Mouse (Mus musculus): Measurements from ENCODE around the gene Gm10837. TPM values are rescaled to one million over a fixed set of nuclear protein-coding genes. Genes with fewer than 3 reads are reported as not detected.

Gm10837 gene
- total RNA-seq, 2 experiments from 2014 or later = not detected

GRCm38 (mm10) chr14:122465931-122466490 lies 24.4 kb upstream of the Gm10837 start:
- no peak for DNase-seq (ENCODE audit: extremely low spot score in 1 of 2, low spot score in 2 of 2)
- intact Hi-C loops (cut with DNase I) = loop anchor here (10.0 kb wide), 1 partner anchor 361 kb away; the partner anchor contains the start of gene Tm9sf2
- TF ChIP-seq CTCF (IDR thresholded peaks at IDR 0.05) = no peak
- no peak overlapping the region for H3K4me3 ChIP-seq
- no peak overlapping the region for H3K27ac ChIP-seq

- no peak for TF ChIP-seq CTCF (IDR thresholded peaks at IDR 0.05)
- no peak for DNase-seq (ENCODE audit: extremely low spot score in 1 of 2, low spot score in 2 of 2)
- Histone ChIP-seq H3K4me3 (no peak overlapping the region), H3K27ac (no peak overlapping the region)
- intact Hi-C loops (cut with DNase I) = loop anchor here (10.0 kb wide), 1 partner anchor 362 kb away; the partner anchor contains the start of gene Tm9sf2
Observed at GRCm38 (mm10) chr14:122466756-122467362, 23.5 kb upstream of the Gm10837 start.

GRCm38 (mm10) chr14:122467926-122468841 lies 22.2 kb upstream of the Gm10837 start:
- no peak for TF ChIP-seq CTCF (IDR thresholded peaks at IDR 0.05)
- no peak overlapping the region for H3K4me3 ChIP-seq
- DNase-seq (ENCODE audit: extremely low spot score in 1 of 2, low spot score in 2 of 2) = no peak
- intact Hi-C loops (cut with DNase I) = loop anchor here (10.0 kb wide), 1 partner anchor 363 kb away; the partner anchor contains the start of gene Tm9sf2
- no peak overlapping the region for H3K27ac ChIP-seq

GRCm38 (mm10) chr14:122468971-122469755 lies 21.2 kb upstream of the Gm10837 start:
- H3K4me3 ChIP-seq = no peak overlapping the region
- TF ChIP-seq CTCF (IDR thresholded peaks at IDR 0.05) = no peak
- intact Hi-C loops (cut with DNase I) = loop anchor here (10.0 kb wide), 1 partner anchor 364 kb away; the partner anchor contains the start of gene Tm9sf2
- no peak overlapping the region for H3K27ac ChIP-seq
- no peak for DNase-seq (ENCODE audit: extremely low spot score in 1 of 2, low spot score in 2 of 2)

GRCm38 (mm10) chr14:122471449-122472085 lies 18.8 kb upstream of the Gm10837 start:
- Histone ChIP-seq H3K27ac (no peak overlapping the region), H3K4me3 (no peak overlapping the region)
- TF ChIP-seq CTCF (IDR thresholded peaks at IDR 0.05) = no peak
- intact Hi-C loops (cut with DNase I) = loop anchor here (5.0 kb wide), 1 partner anchor 244 kb away; no protein-coding TSS in a partner anchor
- DNase-seq (ENCODE audit: extremely low spot score in 1 of 2, low spot score in 2 of 2) = no peak

- no peak for DNase-seq (ENCODE audit: extremely low spot score in 1 of 2, low spot score in 2 of 2)
- H3K27ac ChIP-seq = no peak overlapping the region
- H3K4me3 ChIP-seq = no peak overlapping the region
- no peak for TF ChIP-seq CTCF (IDR thresholded peaks at IDR 0.05)
- intact Hi-C loops (cut with DNase I) = loop anchor here (5.0 kb wide), 1 partner anchor 245 kb away; no protein-coding TSS in a partner anchor
Observed at GRCm38 (mm10) chr14:122472161-122472560, 18.2 kb upstream of the Gm10837 start.

GRCm38 (mm10) chr14:122472647-122473046 lies 17.7 kb upstream of the Gm10837 start:
- no peak overlapping the region for H3K27ac ChIP-seq
- H3K4me3 ChIP-seq = no peak overlapping the region
- intact Hi-C loops (cut with DNase I) = loop anchor here (5.0 kb wide), 1 partner anchor 245 kb away; no protein-coding TSS in a partner anchor
- no peak for TF ChIP-seq CTCF (IDR thresholded peaks at IDR 0.05)
- no peak for DNase-seq (ENCODE audit: extremely low spot score in 1 of 2, low spot score in 2 of 2)

- TF ChIP-seq CTCF (IDR thresholded peaks at IDR 0.05) = no peak
- no peak overlapping the region; the same call in 1 of the 2 replicates for H3K4me3 ChIP-seq
- no peak for DNase-seq (ENCODE audit: extremely low spot score in 1 of 2, low spot score in 2 of 2)
- intact Hi-C loops (cut with DNase I) = loop anchor here (5.0 kb wide), 1 partner anchor 246 kb away; no protein-coding TSS in a partner anchor
- H3K27ac ChIP-seq = no peak overlapping the region
Observed at GRCm38 (mm10) chr14:122473211-122473751, 17.1 kb upstream of the Gm10837 start.

GRCm38 (mm10) chr14:122474041-122474890 lies 16.1 kb upstream of the Gm10837 start:
- intact Hi-C loops (cut with DNase I) = loop anchor here (5.0 kb wide), 1 partner anchor 247 kb away; no protein-coding TSS in a partner anchor
- no peak for TF ChIP-seq CTCF (IDR thresholded peaks at IDR 0.05)
- no peak for DNase-seq (ENCODE audit: extremely low spot score in 1 of 2, low spot score in 2 of 2)
- Histone ChIP-seq H3K27ac (peak overlapping the region; percentile 91), H3K4me3 (peak overlapping the region; percentile 52)
